Mouse (Mus musculus) C3H10T1/2 (cell line): Measurements from ENCODE around the gene Fzd5. TPM values are rescaled to one million over a fixed set of nuclear protein-coding genes. Genes with fewer than 3 reads are reported as not detected.

Source experiments
- polyA plus RNA-seq, 2 experiments: library from polyadenylated mRNA; unstranded; fragments of >200 nt; fragmentation: generic; extraction: Trizol; gene quantifications; one replicate each; pipeline ENCODE4 v1.2.1; 2012; ENCODE audit warnings: missing spikeins in 2 of 2

Gene Fzd5
- polyA plus RNA-seq, result 1 to 10 TPM in 1 of 2 experiments, under 1 TPM in 1; 0.26 to 1.8 TPM

DNA sequence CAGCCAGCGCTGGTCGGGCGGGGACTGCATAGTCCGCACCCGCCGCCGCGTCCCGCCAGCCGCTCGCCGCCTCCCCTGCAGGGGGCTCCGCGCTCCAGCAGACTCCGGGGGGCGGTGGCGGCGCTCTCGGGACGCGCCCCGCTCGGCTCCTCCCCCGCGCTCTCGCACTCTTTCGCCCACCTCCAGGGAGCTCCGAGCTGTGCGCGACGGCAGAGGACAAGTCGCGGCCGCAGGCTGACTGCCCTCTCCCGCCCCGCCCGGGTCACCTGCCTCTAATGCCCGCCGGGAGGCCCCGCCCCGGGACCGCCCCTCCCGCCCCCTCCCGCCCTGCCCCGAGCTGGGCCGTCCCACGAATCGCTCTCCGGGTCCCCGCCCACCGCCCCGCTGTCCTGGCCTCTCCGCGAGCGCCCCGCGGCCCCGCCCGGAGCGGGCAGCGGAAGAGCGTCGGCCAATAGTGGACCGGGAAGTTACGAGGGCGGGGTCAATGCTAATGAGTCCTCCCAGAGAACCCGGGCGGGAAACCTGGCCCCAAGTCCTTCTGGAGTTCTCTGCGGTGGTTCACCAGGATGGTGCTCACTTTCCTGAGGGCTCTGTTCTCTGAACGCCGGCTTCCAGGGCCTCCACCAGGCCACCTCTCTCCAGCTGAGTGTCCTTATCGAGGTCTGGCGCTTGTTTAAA is at the start of gene Fzd5:
TSS of gene Fzd5 (minus strand) at position 250 of the 678 bp plus-strand sequence.

GRCm38 (mm10) chr1:64690213-64691013 is 47.1 kb downstream of the Fzd5 start, which contains the start of gene Ccnyl1:
Gene Ccnyl1 (plus strand): TSS chr1:64690455.

Other genes with a start within 250 kb of the Fzd5 start
- gene Creb1, start 205.1 kb downstream of the Fzd5 start, polyA plus RNA-seq, result 1 to 10 TPM in 1 of 2 experiments, under 1 TPM in 1; 0.83 to 4.2 TPM
- gene Mettl21a, start 120.5 kb downstream of the Fzd5 start, polyA plus RNA-seq, result 10 to 100 TPM in 1 of 2 experiments, 1 to 10 TPM in 1; 4.8 to 19.3 TPM
- gene Ccnyl1, start 47.3 kb downstream of the Fzd5 start, polyA plus RNA-seq, result 1 to 10 TPM; 2.8 to 9.9 TPM
- 1 to 10 TPM in 1 of 2 experiments, under 1 TPM in 1; 0.29 to 1.4 TPM for gene Plekhm3, start 219.1 kb upstream of the Fzd5 start, polyA plus RNA-seq